Mouse (Mus musculus): ENCODE results near the gene Hmgb2.
"Not testable (repeated sequence)": the region's sequence is repeated elsewhere in the genome, so short reads cannot be mapped to it uniquely, and the experiment has no call there.

Hmgb2 gene

GRCm38 (mm10) chr8:57511316-57512118 is at the start of gene Hmgb2:
TSS of gene Hmgb2 (plus strand) at chr8:57511907.
- DNase-seq (ENCODE audit: low spot score), result peak; percentile 99

GRCm38 (mm10) chr8:57462839-57463238 is 48.9 kb upstream of the Hmgb2 start:
- no peak for DNase-seq (ENCODE audit: low spot score)

GRCm38 (mm10) chr8:57463757-57464156 is 48.0 kb upstream of the Hmgb2 start:
- no peak for DNase-seq (ENCODE audit: low spot score)

GRCm38 (mm10) chr8:57468624-57469023 is 43.1 kb upstream of the Hmgb2 start:
- no peak for DNase-seq (ENCODE audit: low spot score)

GRCm38 (mm10) chr8:57470863-57471262 is 40.8 kb upstream of the Hmgb2 start:
- DNase-seq (ENCODE audit: low spot score), result no peak

GRCm38 (mm10) chr8:57473751-57474150 is 38.0 kb upstream of the Hmgb2 start:
- no peak for DNase-seq (ENCODE audit: low spot score)

- DNase-seq (ENCODE audit: low spot score), result no peak
Measured at GRCm38 (mm10) chr8:57478406-57478805, 33.3 kb upstream of the Hmgb2 start.

GRCm38 (mm10) chr8:57479700-57480099 is 32.0 kb upstream of the Hmgb2 start:
- no peak for DNase-seq (ENCODE audit: low spot score)

GRCm38 (mm10) chr8:57480606-57481005 is 31.1 kb upstream of the Hmgb2 start:
- DNase-seq (ENCODE audit: low spot score), result no peak

GRCm38 (mm10) chr8:57486491-57487440 is 24.9 kb upstream of the Hmgb2 start:
- peak; percentile 27 for DNase-seq (ENCODE audit: low spot score)

- peak; percentile 96 for DNase-seq (ENCODE audit: low spot score)
Measured at GRCm38 (mm10) chr8:57487441-57488155, 24.1 kb upstream of the Hmgb2 start, which contains the start of gene Sap30. TSS of gene Sap30 (minus strand) at chr8:57487860.

- DNase-seq (ENCODE audit: low spot score), result peak; percentile 47
Measured at GRCm38 (mm10) chr8:57488312-57488765, 23.4 kb upstream of the Hmgb2 start.

GRCm38 (mm10) chr8:57489366-57489765 is 22.3 kb upstream of the Hmgb2 start:
- DNase-seq (ENCODE audit: low spot score), result no peak

- DNase-seq (ENCODE audit: low spot score), result no peak
Measured at GRCm38 (mm10) chr8:57489896-57490295, 21.8 kb upstream of the Hmgb2 start.

- DNase-seq (ENCODE audit: low spot score), result no peak
Measured at GRCm38 (mm10) chr8:57491873-57492272, 19.8 kb upstream of the Hmgb2 start.

GRCm38 (mm10) chr8:57498494-57498846 is 13.2 kb upstream of the Hmgb2 start:
- DNase-seq (ENCODE audit: low spot score), result no peak

GRCm38 (mm10) chr8:57498847-57499511 is 12.7 kb upstream of the Hmgb2 start:
- DNase-seq (ENCODE audit: low spot score), result peak; percentile 27

- DNase-seq (ENCODE audit: low spot score), result peak; percentile 70
Measured at GRCm38 (mm10) chr8:57503641-57504040, 8.1 kb upstream of the Hmgb2 start.

GRCm38 (mm10) chr8:57505500-57505899 is 6.2 kb upstream of the Hmgb2 start:
- not testable (repeated sequence) for DNase-seq (ENCODE audit: low spot score)

GRCm38 (mm10) chr8:57507556-57508063 is 4.1 kb upstream of the Hmgb2 start:
- no peak for DNase-seq (ENCODE audit: low spot score)

GRCm38 (mm10) chr8:57508657-57509056 is 3.0 kb upstream of the Hmgb2 start:
- no peak for DNase-seq (ENCODE audit: low spot score)
